Mouse (Mus musculus) myocyte (in vitro differentiated cells): ENCODE data around the gene Tex13c2.

Experiments
- E2F4 ChIP-seq: IDR thresholded peaks from one replicate; pipeline ENCODE4 v1.6.1; 2011; ENCODE audit warnings: mild to moderate bottlenecking, control low read depth, moderate library complexity; ENCODE audit not compliant: insufficient read depth
- MYOG ChIP-seq, 3 experiments: IDR thresholded peaks; one replicate each; pipeline ENCODE4 v1.6.1; 2011; ENCODE audit warnings: control low read depth in 2 of 3, low read depth in 2 of 3, mild to moderate bottlenecking in 2 of 3; ENCODE audit not compliant: insufficient read length in 2 of 3, control insufficient read depth in 1 of 3, insufficient read depth in 1 of 3
- POLR2A ChIP-seq: IDR thresholded peaks from one replicate; pipeline ENCODE4 v1.6.1; 2011; ENCODE audit warnings: low read depth, mild to moderate bottlenecking, control low read depth, moderate library complexity; ENCODE audit not compliant: insufficient read length
- REST ChIP-seq: IDR thresholded peaks from one replicate; pipeline ENCODE4 v1.6.1; 2011; ENCODE audit warnings: mild to moderate bottlenecking, control low read depth, moderate library complexity; ENCODE audit not compliant: insufficient read depth, insufficient read length
- USF1 ChIP-seq: IDR thresholded peaks from one replicate; pipeline ENCODE4 v1.6.1; 2011; ENCODE audit warnings: low read depth, mild to moderate bottlenecking, control low read depth, moderate library complexity

GRCm38 (mm10) chrX:42502291-42503043 is 13.0 kb downstream of the Tex13c2 start, which contains the start of gene Sh2d1a:
- TF ChIP-seq E2F4 (no peak), POLR2A (no peak), REST (no peak), MYOG (IDR thresholded peaks at IDR 0.05; ENCODE audit: control insufficient read depth in 1 of 3, insufficient read depth in 1 of 3, insufficient read length in 2 of 3, low read depth in 2 of 3) (no peak), USF1 (no peak)
